In the genomic region with DNA sequence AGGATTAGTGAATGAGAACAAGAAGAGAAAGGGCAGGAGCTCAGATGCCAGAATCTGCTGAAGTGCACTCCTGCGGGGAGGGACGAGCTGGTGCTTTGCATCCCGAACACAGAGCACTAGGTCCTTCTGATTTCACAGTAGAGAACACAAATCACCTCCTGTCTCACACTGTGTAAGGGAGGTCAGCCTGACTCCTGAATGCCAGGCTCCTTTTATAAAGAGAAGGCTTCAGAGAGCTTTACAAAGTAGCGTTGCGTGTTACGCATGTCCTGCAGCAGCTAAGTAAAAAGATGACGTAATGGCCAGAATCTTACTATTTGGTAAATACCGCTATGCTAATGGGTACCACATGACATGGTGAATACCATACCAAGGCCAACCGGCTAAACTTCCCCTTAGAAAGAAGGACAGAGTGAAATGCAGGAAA, we compare ENCODE assay signal across 11 mouse cellular contexts. TPM values are rescaled to one million over a fixed set of nuclear protein-coding genes. Genes with fewer than 3 reads are reported as not detected.
DNase-seq lines count a peak whose midpoint lies in the region; ATAC-seq lines count a peak whose summit lies in the region.
"Had no signal": no experiment of that assay in that cellular context is flagged by ENCODE, and none has a peak within 500 bp of the region (broad histone marks: within the 10 kb centered on the region; RNA-seq: fewer than 3 reads in every experiment).

No protein-coding gene starts in this region.

- H3K27me3 ChIP-seq in hindbrain, embryonic 11.5 days (ENCODE audit: control insufficient read depth, insufficient read depth, low read length), result no peaks in the 10 kb centered on the region
- no peaks in the 10 kb centered on the region for H3K27me3 ChIP-seq in hindbrain, embryonic 10.5 days (ENCODE audit: insufficient read depth, poor library complexity, severe bottlenecking)
- no peaks in the 10 kb centered on the region for H3K27me3 ChIP-seq in embryonic facial prominence, embryonic 13.5 days
- no peaks in the 10 kb centered on the region for H3K27me3 ChIP-seq in hindbrain, embryonic 15.5 days
- no peaks in the 10 kb centered on the region for H3K27me3 ChIP-seq in midbrain, embryonic 16.5 days (ENCODE audit: control insufficient read depth, insufficient read depth, low read depth, low read length)

- no peak overlapping the region for H3K4me3 ChIP-seq in hindbrain, embryonic 11.5 days (ENCODE audit: low read depth, low read length)
- no peak overlapping the region for H3K4me3 ChIP-seq in hindbrain, embryonic 10.5 days
- H3K4me3 ChIP-seq in embryonic facial prominence, embryonic 13.5 days, result no peak overlapping the region
- H3K4me3 ChIP-seq in hindbrain, embryonic 15.5 days, result no peak overlapping the region
- no peak overlapping the region for H3K4me3 ChIP-seq in midbrain, embryonic 16.5 days (ENCODE audit: low read depth, low read length)

- H3K4me1 ChIP-seq in hindbrain, embryonic 11.5 days (replicated peaks; ENCODE audit: control insufficient read depth, insufficient read depth, low read length), result no peaks in the 10 kb centered on the region
- peaks cover 17% of the 10 kb centered on the region for H3K4me1 ChIP-seq in hindbrain, embryonic 10.5 days (replicated peaks)
- peaks cover 18% of the 10 kb centered on the region for H3K4me1 ChIP-seq in embryonic facial prominence, embryonic 13.5 days
- H3K4me1 ChIP-seq in hindbrain, embryonic 15.5 days (replicated peaks), result peaks cover 14% of the 10 kb centered on the region; the same call in 1 of the 2 replicates
- peaks cover 12% of the 10 kb centered on the region for H3K4me1 ChIP-seq in midbrain, embryonic 16.5 days (ENCODE audit: control insufficient read depth, insufficient read depth, low read length)

- WGBS in hindbrain, embryonic 11.5 days, result 47% methylated on average over 9 of the region's 9 CpGs
- 42% methylated on average over 9 of the region's 9 CpGs for WGBS in hindbrain, embryonic 10.5 days
- 28% methylated on average over 9 of the region's 9 CpGs for WGBS in embryonic facial prominence, embryonic 13.5 days
- WGBS in hindbrain, embryonic 15.5 days, result 30% methylated on average over 9 of the region's 9 CpGs
- WGBS in midbrain, embryonic 16.5 days, result 24% methylated on average over 9 of the region's 9 CpGs

- H3K9me3 ChIP-seq in hindbrain, embryonic 11.5 days (ENCODE audit: control insufficient read depth, low read length), result no peaks in the 10 kb centered on the region
- H3K9me3 ChIP-seq in hindbrain, embryonic 10.5 days, result no peaks in the 10 kb centered on the region
- no peaks in the 10 kb centered on the region for H3K9me3 ChIP-seq in embryonic facial prominence, embryonic 13.5 days
- H3K9me3 ChIP-seq in hindbrain, embryonic 15.5 days, result no peaks in the 10 kb centered on the region
- H3K9me3 ChIP-seq in midbrain, embryonic 16.5 days (replicated peaks; ENCODE audit: control insufficient read depth, low read length, poor library complexity, severe bottlenecking), result no peaks in the 10 kb centered on the region

- no peak for DNase-seq in hindbrain, embryonic 11.5 days (ENCODE audit: low spot score)
- DNase-seq in hindbrain, embryonic 10.5 days (ENCODE audit: low spot score), result no peak
- DNase-seq in right cerebral cortex, postnatal 36 days (ENCODE audit: low spot score in 2 of 2), result no peak
- DNase-seq in frontal cortex, postnatal 25 days (ENCODE audit: low spot score in 2 of 2), result no peak
- no peak for DNase-seq in layer of hippocampus, postnatal 25 days (ENCODE audit: extremely low spot score in 1 of 2, low spot score in 1 of 2)
- DNase-seq: heart, postnatal 10 days; kidney, postnatal 14 days had no signal

- 0 out of 2 replicates have a peak overlapping the region, but pooled peaks have one; percentile 30 for H3K27ac ChIP-seq in hindbrain, embryonic 11.5 days (ENCODE audit: low read depth, low read length)
- H3K27ac ChIP-seq in hindbrain, embryonic 10.5 days, result no peak overlapping the region
- H3K27ac ChIP-seq in embryonic facial prominence, embryonic 13.5 days, result no peak overlapping the region
- 0 out of 2 replicates have a peak overlapping the region, but pooled peaks have one; percentile 2 for H3K27ac ChIP-seq in hindbrain, embryonic 15.5 days (replicated peaks)
- 0 out of 2 replicates have a peak overlapping the region, but pooled peaks have one; percentile 2 for H3K27ac ChIP-seq in midbrain, embryonic 16.5 days (ENCODE audit: low read length)
- H3K27ac ChIP-seq: liver, embryonic 14.5 days had no signal

- H3K4me2 ChIP-seq in hindbrain, embryonic 11.5 days (replicated peaks; ENCODE audit: low read depth, low read length), result no peak overlapping the region
- H3K4me2 ChIP-seq in embryonic facial prominence, embryonic 13.5 days, result peak overlapping the region; percentile 4
- no peak overlapping the region for H3K4me2 ChIP-seq in hindbrain, embryonic 15.5 days
- H3K4me2 ChIP-seq in midbrain, embryonic 16.5 days (ENCODE audit: low read length), result no peak overlapping the region

- no peak overlapping the region for H3K9ac ChIP-seq in hindbrain, embryonic 11.5 days (ENCODE audit: low read depth, low read length)
- H3K9ac ChIP-seq in embryonic facial prominence, embryonic 13.5 days, result no peak overlapping the region
- no peak overlapping the region for H3K9ac ChIP-seq in hindbrain, embryonic 15.5 days
- H3K9ac ChIP-seq in midbrain, embryonic 16.5 days (ENCODE audit: low read depth, low read length), result no peak overlapping the region
- H3K9ac ChIP-seq: liver, embryonic 14.5 days had no signal

- peak; percentile 77 for ATAC-seq in hindbrain, embryonic 11.5 days (ENCODE audit: low FRiP score)
- no peak for ATAC-seq in embryonic facial prominence, embryonic 13.5 days (ENCODE audit: insufficient number of reproducible peaks, insufficient read depth, low FRiP score, low TSS enrichment, low read depth)
- peak; percentile 68; the same call in 1 of the 2 replicates for ATAC-seq in hindbrain, embryonic 15.5 days (ENCODE audit: low FRiP score, low read depth)
- ATAC-seq in midbrain, embryonic 16.5 days, result peak; percentile 66

- H3K36me3 ChIP-seq in hindbrain, embryonic 11.5 days (ENCODE audit: control insufficient read depth, insufficient read depth, low read length), result no peaks in the 10 kb centered on the region
- peaks cover 3% of the 10 kb centered on the region; the same call in 1 of the 2 replicates for H3K36me3 ChIP-seq in hindbrain, embryonic 10.5 days
- 0 out of 2 replicates have a peak, but pooled peaks cover 3% of the 10 kb centered on the region for H3K36me3 ChIP-seq in embryonic facial prominence, embryonic 13.5 days
- H3K36me3 ChIP-seq in hindbrain, embryonic 15.5 days, result no peaks in the 10 kb centered on the region
- H3K36me3 ChIP-seq in midbrain, embryonic 16.5 days (ENCODE audit: control insufficient read depth, insufficient read depth, low read length), result no peaks in the 10 kb centered on the region

RNA-seq across cellular contexts. Expression of gene App, which starts 34.4 kb away (rescaled TPM):
- 184 and 203 TPM in 2 replicates for polyA plus RNA-seq in hindbrain, embryonic 11.5 days (2014; fragmentation: Nextera tagmentation; extraction: Ambion mirVana)
- 125 and 161 TPM in 2 replicates for polyA plus RNA-seq in hindbrain, embryonic 10.5 days (2016; fragmentation: Nextera tagmentation; extraction: Ambion mirVana)
- 197 and 260 TPM in 2 replicates for polyA plus RNA-seq in embryonic facial prominence, embryonic 13.5 days (2015; fragmentation: Nextera tagmentation; extraction: Ambion mirVana)
- polyA plus RNA-seq in hindbrain, embryonic 15.5 days (2015; fragmentation: Nextera tagmentation; extraction: Ambion mirVana), result 452 and 455 TPM in 2 replicates
- polyA plus RNA-seq in midbrain, embryonic 16.5 days (2015; fragmentation: Nextera tagmentation; extraction: Ambion mirVana), result 436 and 470 TPM in 2 replicates
- 1,000 to 10,000 TPM; 1,211 to 1,267 TPM for total RNA-seq in layer of hippocampus, postnatal 25 days (2021)

Comparison
In these comparisons a context has a peak if more than half of its experiments do, and no peak if none do; other contexts are left out.
1. H3K27ac ChIP-seq: peak in hindbrain, embryonic 11.5 days (single experiment), hindbrain, embryonic 15.5 days (single experiment) and midbrain, embryonic 16.5 days (single experiment); none in hindbrain, embryonic 10.5 days (single experiment) and embryonic facial prominence, embryonic 13.5 days (single experiment).